Mouse (Mus musculus) brain, embryonic 18.5 days (tissue): Measurements from ENCODE around the gene Gpr27.
A peak's percentile ranks its signal among the peaks of the same experiment; 100 is the strongest.

Source experiments
- DNase-seq: peaks from one replicate; pipeline ENCODE4 v3.0.0-alpha.2; 2012; ENCODE audit warnings: low read depth, low spot score

Gpr27 gene

DNA sequence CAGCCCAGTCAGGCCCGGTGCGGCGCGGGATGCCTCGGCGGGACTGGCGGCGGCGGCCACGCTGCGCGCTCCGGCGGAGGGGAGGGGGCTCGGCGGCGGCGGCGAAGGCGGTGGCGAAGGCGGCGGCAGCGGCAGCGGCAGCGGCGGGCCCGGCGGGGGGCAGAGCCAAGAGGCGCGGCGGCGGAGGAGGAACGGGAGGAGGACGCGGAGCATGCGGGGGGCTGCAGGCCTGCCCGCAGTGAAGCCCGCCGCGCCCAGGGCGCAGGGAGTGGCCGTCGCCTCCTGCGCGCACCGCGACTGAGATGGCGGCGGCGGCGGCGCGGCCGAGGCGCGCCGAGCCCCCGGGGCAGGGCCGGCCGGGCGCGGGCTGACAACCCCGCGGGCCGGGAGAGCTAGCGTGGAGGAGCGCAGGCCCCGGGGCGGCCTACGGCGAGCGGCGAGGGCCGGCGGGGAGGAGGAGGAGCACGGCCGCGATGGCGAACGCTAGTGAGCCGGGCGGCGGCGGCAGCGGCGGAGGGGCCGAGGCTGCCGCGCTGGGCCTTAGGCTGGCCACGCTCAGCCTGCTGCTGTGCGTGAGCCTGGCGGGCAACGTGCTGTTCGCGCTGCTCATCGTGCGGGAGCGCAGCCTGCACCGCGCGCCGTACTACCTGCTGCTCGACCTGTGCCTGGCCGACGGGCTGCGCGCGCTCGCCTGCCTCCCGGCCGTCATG, at the start of gene Gpr27:
TSS of gene Gpr27 (plus strand) at position 474 of the 710 bp plus-strand sequence.
- DNase-seq = no peak

DNA sequence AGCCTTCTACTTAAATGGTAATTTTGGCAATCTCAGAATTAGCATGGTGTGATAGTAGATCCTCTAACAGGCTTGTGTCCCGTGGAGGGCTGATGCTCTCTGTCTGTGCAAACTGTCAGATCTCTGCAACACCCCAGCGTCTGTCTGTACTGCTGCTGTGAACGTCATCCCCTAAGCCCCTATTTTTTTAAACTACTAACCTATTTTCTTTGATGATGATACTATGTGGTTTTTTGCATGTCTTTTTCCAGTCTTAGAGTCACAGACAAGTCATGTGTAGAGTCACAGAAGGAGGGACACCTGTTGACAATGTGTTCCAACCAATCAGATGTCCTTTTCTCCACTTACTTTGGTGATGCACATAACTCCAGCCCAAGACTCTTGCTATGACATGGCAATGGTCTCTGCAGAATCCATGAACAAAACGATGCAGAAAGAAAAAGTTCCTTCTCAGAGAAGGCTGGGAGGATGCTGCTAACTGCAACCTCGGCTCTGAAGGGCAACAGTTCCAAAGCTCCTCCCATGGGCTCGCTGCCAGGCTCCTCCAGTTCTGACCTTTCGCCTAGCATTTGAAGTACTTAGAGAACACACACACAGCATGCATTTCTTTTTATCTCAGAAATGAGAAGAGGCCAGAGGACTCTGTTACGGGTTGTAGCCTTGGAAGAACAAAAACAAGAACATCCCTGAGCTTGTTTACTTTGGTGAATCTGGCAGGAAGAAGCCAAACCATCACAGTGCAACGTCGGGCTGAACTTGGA, 48.9 kb upstream of the Gpr27 start:
- DNase-seq = no peak

DNA sequence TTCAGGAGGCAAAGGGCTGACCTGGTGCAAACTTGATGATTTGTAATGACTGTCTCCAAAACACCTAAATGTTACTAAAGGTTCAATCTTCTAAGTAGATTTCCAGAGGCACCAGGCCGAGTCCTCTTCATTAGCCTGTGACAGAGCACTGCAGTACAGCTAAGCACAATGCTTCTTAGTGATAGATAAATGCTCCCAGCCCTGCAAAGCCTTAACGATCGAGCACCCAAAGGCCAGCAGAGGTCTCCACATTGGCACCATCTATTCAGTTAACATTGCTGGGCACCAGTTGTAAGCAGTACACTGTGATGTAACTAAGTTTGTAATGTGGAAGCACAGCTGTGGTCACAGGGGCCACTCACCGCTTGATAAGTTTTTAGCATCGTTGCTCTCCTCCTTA, 48.1 kb upstream of the Gpr27 start:
- no peak for DNase-seq

DNA sequence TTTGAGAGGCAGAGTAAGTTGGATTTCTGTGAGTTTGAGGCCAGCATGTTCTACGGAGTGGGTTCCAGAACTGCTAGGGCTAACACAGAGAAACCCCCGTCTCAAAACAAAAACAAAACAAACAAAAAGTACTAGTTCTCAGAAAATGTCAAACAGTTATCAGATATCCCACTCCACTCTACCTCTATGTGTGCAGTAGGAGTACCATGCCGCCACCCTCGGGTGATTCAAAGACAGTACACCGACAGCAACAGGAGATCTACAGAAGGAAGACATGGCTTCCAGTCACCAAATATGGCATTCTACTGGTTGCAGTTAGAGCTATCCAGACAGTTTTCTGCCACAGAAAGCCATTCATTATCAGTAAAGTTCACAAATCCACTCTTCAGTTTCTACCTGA, 47.6 kb upstream of the Gpr27 start:
- DNase-seq = no peak

DNA sequence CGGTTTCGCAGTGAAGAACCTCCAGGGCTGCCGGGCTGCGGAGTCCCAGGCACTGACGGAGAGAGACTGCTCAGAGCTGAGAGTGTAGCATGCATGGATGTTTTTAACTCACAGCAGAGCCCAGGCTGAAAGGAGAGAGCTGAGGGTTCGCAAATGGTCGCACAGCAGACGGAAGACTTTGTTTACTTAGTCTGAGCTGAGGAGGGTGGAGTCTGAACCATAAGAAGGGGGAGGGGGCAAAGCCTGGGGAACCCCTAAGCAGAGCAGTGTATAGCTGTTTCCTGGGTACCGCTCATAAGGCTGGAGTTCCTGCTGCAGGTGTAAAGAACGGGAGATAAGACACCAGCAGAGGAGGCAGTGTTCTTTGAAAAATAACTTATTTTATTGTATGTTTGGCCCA, 46.1 kb upstream of the Gpr27 start:
- no peak for DNase-seq

DNA sequence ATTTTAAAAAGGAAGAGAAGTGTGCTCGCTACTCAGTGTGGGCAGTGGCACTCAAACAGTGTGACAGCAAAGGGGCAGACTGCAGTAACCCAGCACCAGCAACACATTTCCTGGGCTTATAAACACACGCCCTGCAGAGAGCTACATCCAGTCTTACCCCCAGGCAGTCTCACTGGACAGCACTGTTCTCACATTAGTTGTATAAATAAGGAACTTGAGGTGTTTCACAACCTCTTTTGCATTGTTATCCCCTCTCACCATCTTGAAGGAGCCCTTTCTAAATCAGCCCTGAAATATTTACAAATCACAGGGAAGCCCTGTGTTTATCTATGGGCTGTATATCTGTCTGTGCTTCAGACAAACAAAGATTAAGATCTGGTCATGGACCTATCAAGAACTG, 43.2 kb upstream of the Gpr27 start:
- no peak for DNase-seq

DNA sequence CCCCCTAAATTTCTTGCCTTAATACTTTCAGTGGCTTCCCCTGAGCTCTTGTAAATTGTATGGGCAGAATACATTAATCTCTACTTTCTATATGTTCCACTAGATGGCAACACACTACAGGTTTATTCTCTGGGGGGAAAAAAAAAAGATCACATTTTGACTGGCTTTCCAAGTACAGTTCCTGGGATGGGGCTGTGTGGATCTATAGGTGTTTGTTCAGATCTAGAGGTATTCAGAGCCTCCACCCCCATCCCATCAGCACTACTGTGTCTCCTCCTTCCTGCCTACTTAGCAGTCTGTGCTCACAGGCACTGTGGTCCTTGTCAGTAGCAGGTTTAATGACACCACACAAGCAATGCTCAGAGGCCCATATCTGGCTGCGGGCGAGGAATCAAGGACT, 40.1 kb upstream of the Gpr27 start:
- no peak for DNase-seq

DNA sequence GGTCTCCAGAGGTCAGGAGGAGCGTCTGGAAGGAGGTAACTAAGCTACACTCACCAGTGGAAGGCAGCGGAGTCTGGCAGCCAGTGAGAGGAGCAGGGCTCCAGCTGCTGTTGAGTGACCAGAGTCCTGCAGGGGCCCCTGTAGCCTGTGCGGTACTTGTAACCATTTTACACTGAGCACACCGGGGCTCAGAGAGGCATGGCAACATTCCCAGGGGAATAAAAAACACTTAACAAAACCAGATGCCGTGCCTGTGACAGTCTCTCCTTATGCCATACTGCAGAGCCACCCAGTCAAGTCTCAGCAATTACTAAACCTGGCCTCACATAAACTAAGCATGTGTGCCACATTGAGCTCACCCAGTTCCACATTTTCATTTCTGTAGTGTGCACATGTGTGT, 38.1 kb upstream of the Gpr27 start:
- no peak for DNase-seq

DNA sequence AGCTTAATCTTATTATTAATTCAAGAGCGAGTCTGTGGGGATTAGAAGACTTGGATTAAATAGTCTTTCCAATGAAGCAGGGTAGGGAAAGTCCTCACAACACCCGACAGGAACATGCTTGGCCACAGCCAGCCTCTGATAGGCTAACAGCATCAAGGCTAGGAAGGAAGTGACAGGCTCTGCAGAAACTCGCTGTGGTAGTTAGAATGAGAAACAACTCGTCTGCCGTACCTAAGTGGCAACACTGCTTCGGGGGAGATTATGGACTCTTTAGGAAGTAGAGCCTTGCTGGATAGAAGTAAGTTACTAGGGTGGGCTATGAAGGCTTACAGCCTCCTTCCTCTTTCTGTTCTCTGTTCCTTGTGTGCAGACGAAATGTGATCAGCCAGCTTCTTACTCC, 37.0 kb upstream of the Gpr27 start:
- DNase-seq = no peak

DNA sequence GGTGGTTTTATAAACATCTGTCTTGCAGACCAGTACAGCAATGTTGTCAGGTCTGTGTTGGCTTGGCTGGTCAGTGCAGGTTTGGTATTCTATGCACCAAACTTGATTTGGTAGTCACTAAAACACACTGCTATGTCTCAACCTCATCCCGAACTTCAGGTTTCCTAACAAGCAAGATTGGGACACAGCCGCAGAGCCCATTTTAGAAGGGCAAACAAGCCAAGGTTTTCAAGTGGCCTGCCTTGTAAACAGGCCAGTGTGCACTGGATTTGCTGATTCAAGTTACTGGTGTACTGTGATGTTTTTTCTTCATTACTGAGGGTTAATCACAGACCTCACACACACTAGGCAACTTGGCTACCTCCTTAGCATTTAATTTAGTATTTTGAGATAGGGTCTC, 36.4 kb upstream of the Gpr27 start:
- no peak for DNase-seq

DNA sequence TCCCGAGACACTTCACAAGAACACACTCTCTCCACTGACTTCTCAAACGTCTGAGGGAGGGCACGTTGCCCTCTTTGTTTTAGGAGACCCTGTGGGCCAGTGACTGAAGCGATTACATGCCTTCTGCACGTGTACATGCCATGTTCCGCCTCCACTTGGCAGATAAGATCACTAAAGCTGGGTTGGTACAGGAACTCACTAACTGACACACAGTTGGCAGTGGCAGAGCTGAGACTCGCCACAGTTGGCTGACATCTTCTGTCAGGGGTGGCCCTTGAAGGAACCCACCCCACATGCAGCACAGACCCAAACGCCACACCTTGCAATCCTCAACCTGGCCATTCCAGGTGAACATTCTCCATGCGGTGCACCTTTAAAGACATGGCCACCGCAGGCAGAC, 33.9 kb upstream of the Gpr27 start:
- DNase-seq = no peak

DNA sequence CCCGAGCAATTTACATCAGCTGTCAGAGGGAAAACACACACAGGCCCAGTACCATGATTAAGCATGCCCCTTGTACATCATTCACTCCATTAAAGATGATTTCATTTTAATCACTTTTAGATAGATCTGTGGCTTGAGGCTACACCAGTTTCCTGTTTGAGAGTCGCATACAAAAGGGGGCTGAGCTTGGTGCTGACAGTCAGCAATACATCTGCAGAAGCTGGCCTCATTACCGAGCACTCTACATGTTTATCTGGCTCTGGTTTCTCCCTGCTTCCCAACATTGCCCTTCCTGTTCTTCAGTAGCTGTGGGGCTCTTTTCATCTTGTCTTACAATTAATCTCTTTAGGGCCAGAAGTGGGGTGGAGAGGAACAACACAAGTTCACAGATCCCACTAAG, 32.0 kb upstream of the Gpr27 start:
- DNase-seq = no peak

DNA sequence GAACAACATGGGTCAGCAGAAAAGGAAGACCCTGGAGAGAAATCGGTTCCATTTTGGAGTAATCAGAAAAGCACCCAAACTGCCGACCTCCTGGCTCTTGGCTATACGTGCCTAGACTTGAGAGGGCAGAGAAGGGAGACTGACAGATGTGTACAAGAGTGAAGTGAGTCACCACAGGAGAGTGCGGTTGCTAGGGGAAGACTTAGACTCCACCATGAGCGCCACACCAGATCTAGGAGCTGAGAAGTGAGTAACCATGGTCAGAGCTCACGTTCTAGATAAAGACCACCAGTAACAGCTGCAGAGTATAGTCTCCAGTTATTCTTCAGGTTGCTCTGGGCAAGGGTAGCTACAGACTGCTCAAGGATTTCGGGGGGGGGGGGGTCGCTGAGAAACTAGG, 29.2 kb upstream of the Gpr27 start:
- DNase-seq = no peak

DNA sequence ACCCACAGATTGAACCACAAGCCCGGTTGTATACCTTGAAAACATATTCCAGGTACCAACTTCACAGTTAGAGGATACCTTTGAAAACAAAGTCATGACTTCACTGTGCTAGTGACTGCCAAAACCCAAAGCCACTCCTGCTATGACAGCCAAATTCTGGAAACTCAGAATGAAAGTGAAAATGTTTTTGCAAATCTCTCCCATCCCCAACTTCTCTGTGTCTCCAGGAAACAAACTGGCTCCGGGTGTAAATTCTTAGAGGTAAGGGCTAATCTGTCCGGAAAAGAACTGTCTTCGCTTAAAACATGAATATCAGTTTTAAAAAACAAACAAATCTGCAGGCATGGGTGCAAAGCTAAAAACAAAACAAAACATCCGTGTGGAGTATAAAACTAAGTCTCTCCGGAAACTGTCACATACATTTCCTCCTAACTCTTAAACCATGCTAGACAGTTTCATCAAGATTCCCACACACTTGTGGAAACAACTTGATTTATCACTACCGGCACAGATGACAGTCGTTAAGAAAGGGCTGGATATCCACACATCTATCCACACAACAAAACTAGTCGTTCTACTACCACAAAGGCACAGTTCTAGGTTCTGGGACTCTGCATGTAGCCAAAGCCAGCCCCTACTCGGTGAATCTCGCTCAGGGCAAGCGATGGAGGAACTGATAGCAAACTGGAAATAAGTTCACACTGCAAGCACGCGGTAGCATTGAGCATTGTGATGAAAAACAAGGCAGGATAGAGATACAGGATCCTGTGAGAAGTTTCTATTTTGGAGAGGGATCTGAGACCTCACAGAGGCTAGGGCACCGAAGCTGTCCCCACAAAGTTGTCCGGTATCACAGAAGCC, 26.8 kb upstream of the Gpr27 start:
- no peak for DNase-seq

DNA sequence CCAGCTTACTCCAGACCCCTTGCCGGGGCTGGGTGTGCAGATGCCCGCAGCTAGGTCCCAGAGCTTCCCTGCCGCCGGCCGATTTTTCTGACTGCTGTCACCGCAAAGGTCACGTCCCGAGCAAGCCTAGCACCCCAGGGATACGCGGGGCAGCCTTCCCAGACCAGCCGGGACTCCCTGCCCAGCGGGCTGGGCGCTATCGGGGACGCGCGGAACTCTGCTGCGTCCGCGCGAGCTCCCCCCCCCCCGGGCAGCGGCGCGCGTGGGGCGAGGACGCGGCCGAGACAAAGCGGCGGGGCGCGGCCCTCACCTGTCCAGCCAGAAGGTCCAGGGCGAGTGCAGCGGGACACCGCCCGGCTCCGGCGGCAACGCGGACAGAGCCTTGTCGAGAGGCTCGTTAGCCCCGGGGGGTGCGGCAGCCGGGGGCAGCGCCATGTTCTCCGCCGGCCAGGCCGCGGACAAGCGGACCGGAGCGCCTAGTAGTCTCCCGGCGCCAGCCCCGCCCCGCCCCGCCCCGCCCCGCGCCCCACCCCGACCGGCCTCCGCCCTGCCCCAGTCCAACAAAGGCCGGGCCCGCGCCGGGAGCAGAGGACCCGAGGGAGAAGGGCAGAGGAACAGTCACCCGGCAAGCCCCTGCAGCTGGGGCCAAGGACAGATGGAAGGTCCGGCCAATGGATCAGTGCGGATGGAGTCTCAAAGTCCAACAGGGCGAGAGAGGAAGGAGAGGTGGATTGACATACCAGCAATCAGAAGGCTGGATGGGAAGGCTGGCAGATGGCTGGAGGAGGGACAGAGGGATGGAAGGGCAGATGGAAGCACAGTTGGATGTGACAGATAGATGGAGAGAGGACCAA, 25.9 kb upstream of the Gpr27 start, which contains the start of the genes Eif4e3 and Gm20696:
TSS of gene Eif4e3 (minus strand) at position 454 of the 854 bp plus-strand sequence.
TSS of gene Gm20696 (minus strand) at position 480 of the 854 bp plus-strand sequence.
- no peak for DNase-seq

DNA sequence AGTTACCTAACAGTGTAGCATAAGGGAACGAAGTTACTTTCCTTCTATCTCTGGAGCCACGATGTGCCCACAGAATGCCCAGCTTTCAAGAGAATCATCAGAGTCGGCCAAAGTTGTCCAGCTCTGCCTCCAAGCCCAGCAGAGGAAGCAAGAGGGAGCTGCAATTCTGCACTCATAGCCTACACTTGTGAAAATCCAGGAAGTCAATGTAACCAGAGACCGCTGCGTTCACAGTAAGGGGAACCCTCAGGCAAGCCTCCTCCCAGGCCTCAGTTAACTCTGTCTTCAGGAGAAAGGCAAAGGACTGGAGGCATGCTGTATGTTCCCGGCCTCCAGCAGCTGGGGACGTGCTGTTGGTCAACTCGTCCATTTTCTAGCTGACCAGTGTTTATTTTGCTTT, 25.2 kb upstream of the Gpr27 start:
- no peak for DNase-seq

DNA sequence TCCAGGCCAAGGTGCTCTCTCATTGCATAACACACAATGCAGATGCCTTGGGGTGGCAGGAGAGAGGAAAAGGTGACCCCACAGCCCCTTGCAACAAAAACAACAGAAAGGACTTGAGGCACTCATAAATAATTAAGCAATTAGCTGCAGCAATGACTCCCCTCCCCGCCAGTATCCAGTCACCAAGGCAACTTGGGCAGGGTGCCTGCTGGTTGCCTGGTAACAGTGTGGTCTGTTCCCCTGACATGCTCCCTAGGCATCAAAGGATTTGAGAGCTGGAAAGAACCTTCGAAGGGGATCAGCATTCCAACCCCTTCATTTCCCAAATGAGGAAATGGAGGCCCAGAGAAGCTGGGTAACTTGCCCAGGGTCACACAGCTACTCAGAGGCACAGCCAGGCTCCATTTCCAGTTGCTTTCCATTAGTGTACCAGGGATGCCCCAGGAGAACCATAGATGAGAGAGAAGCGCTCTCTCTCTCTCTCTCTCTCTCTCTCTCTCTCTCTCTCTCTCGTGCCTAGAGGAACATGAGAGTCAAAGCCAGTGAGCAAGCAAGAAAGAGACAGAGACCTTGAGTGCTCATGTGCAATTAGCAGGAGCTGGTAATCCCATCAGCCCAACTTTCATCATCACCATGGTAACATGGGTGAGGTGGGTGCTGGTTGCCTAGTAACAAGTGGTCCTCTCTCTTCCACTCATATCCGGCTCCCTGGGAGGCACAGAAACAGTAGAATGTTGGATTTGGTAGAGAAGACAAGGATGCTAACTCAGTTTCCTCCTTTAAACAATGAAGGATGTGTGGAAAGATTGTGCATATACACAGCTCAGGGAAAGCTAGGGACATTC, 22.8 kb upstream of the Gpr27 start:
- peak; percentile 83 for DNase-seq

DNA sequence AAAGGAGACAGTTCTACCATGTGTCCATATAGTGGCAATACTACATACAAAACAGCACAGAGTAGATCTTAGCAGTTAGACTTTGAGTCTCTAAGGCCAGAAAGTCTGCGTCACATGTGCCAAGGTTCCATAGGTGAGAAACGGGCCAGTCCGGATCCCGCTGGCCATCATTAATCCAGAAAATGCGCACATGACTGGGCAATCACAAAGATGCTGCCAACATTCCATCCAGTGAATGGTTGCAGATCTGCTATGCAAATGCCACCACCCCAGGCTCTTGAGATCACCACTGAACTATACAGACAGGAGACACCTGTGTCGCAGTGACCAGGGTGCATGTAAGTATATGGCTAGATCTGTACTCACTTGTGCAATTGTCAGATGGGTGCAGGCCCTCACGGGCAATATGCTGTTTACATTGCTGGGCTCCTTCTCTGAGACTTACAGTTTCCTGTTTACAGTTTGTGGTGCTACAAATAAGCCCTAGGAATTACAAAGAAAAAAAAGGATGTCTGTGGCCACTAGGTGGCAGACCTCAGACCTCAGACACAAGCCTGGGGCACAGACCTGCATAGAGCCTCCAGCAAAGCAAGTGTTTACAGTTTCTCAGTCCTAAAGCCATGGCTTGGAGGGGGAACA, 21.9 kb upstream of the Gpr27 start:
- DNase-seq = no peak

DNA sequence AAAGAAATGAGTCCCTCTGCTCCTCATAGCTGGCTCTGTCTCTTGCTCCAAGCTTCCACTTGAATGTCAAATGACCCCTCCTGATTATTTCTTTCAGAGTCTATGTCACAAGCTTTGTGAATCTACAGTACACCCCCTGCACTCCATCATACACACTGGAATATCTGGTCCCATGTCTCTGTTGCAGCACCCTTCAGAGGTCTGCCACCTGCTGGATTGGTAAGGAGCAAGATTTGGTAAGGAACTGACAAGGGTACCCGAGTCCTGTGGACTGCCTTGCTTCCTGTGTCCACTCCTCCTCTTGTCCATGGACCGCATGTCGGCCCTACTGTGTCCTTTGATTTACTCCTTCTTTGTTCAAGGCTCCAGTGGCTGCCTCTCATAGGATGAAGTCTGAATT, 20.7 kb upstream of the Gpr27 start:
- no peak for DNase-seq

DNA sequence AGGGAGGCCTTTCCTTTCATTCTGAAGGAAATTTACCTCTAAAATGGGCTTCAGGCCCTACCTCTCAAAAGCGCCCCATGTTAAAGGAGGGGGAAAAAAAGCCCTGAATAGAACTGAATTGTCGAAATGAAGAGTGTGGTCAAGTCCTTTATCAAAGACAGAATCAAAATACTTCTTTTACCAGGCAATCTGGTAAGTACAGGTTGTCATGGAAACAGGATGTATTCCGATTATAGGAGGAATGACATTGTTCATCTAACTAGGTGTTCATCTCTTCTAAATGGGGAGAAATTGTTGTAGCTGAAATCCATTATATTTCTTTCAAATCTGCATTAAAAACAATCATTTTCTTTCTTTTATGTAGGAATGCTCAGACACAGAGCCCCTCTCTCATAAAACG, 18.0 kb upstream of the Gpr27 start:
- DNase-seq = no peak
